ENCODE assay signal across 13 mouse cellular contexts in genomic region chr4:119717443-119717842, GRCm38 (mm10). TPM values are rescaled to one million over a fixed set of nuclear protein-coding genes. Genes with fewer than 3 reads are reported as not detected.
DNase-seq lines count a peak whose midpoint lies in the region.
"Had no signal": no experiment of that assay in that cellular context is flagged by ENCODE, and none has a peak within 500 bp of the region (broad histone marks: within the 10 kb centered on the region; RNA-seq: fewer than 3 reads in every experiment).

No protein-coding gene starts in this region.

- DNase-seq in layer of hippocampus, adult 11-12 months (ENCODE audit: low spot score), result peak; percentile 43
- no peak for DNase-seq in layer of hippocampus, adult 9-10 months (ENCODE audit: low spot score)
- peak; percentile 28 to 49 for DNase-seq in frontal cortex, adult 2 months (ENCODE audit: extremely low spot score in 1 of 2, low spot score in 1 of 2)
- peak; percentile 27 to 54 for DNase-seq in gastrocnemius, adult 8-10 months (ENCODE audit: low spot score in 2 of 2)
- DNase-seq in layer of hippocampus, postnatal 10 days (ENCODE audit: low spot score in 2 of 2), result peak; percentile 40 to 55
- no peak for DNase-seq in MN1 (ENCODE audit: low spot score)
- no peak for DNase-seq in B cell, adult 2 months
- DNase-seq: adrenal gland, adult 8-10 months; cerebellum, postnatal 36 days had no signal

RNA-seq across cellular contexts. Expression of gene Hivep3, which starts 16.1 kb away (rescaled TPM):
- 38.3 and 43.8 TPM in 2 replicates for polyA plus RNA-seq in frontal cortex, adult 2 months (2012; rRNA removed)
- 1 to 10 TPM; 2.9 to 4.5 (median 3.9) TPM for total RNA-seq in gastrocnemius, adult 8-10 months (2022)
- 10 to 100 TPM; 50.6 to 55.3 TPM for total RNA-seq in layer of hippocampus, postnatal 10 days (2021)

RNA-seq across cellular contexts. Expression of gene Guca2b, which starts 58.7 kb away (rescaled TPM):
- polyA plus RNA-seq in frontal cortex, adult 2 months (2012; rRNA removed), result 0.88 and 2.4 TPM in 2 replicates
- not detected for total RNA-seq in gastrocnemius, adult 8-10 months (2022)
- total RNA-seq in layer of hippocampus, postnatal 10 days (2021), result not detected
- total RNA-seq: adrenal gland, adult 8-10 months had no signal
- polyA plus RNA-seq: erythroblast, embryonic 14.5 days; heart, postnatal 0 days; limb, embryonic 12.5 days; macrophage had no signal

Comparison
In these comparisons a context has a peak if more than half of its experiments do, and no peak if none do; other contexts are left out.
1. DNase-seq: peak in layer of hippocampus, adult 11-12 months (single experiment), frontal cortex, adult 2 months (2 of 2), gastrocnemius, adult 8-10 months (2 of 2) and layer of hippocampus, postnatal 10 days (2 of 2); none in layer of hippocampus, adult 9-10 months (single experiment), MN1 (single experiment) and B cell, adult 2 months (0 of 2).
2. RNA of gene Hivep3, which starts 16.1 kb away (total RNA-seq): 50.6 to 55.3 TPM in layer of hippocampus, postnatal 10 days; 2.9 to 4.5 TPM in gastrocnemius, adult 8-10 months; every median in the first group is over 4 times any median in the second.